ENCODE assay signal across 15 mouse cellular contexts in the genomic region with DNA sequence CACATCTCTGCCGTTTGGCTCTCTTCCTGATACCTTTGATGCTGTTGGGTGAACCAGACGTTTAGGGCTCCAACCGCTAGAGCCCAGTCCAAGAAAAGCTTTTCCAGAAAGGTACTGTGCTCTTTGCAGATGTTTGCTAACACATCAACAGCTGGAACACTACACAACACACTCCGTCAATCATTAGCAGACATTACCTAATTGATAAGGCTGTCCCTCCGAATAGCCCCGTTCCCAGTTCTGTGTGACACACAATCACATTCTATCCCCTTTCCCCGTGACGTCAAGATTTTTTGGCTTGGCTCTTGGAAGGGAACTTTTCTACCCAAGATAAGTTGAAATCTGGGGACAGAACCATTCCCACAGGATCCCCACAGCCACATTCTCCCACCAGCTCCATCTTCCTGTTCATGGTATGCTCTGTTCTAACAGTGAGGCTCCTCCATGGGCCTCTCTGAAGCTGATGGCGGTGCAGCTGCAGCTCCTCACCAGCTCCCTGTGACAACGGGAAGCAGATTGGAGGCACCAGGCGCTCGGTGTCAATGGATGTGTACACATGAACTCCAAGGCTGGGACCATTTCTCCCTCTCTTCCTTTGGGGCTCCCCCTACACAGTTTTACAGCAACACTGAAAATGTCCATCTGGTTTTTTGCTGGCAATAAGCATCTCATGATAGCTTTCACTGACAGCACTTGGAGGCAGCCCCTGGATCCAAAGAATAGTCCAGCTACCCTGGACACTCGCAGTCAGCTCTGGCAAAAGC.
DNase-seq lines count a peak whose midpoint lies in the region; ATAC-seq lines count a peak whose summit lies in the region.
"Had no signal": no experiment of that assay in that cellular context is flagged by ENCODE, and none has a peak within 500 bp of the region (broad histone marks: within the 10 kb centered on the region; RNA-seq: fewer than 3 reads in every experiment).

No protein-coding gene starts in this region.

- DNase-seq in kidney, adult 9 months = no peak
- peak; percentile 99 for DNase-seq in heart, adult 11 months
- DNase-seq in adrenal gland, postnatal 10 days = no peak
- no peak for DNase-seq in right cerebral cortex, postnatal 25 days
- no peak for DNase-seq in spleen, postnatal 14 days (ENCODE audit: low spot score in 2 of 2)
- DNase-seq: cerebellum, adult 11 months; embryo, embryonic 11 days; right cerebral cortex, adult 18-20 months had no signal

- peak overlapping the region; percentile 48; the same call in 1 of the 2 replicates for H3K27ac ChIP-seq in kidney, embryonic 15.5 days
- H3K27ac ChIP-seq in heart, embryonic 15.5 days = peak overlapping the region; percentile 23
- H3K27ac ChIP-seq in lung, embryonic 15.5 days = peak overlapping the region; percentile 65
- H3K27ac ChIP-seq: macrophage; midbrain, embryonic 15.5 days; neural tube, embryonic 12.5 days had no signal

- no peaks in the 10 kb centered on the region for H3K9me3 ChIP-seq in kidney, embryonic 15.5 days (replicated peaks)
- H3K9me3 ChIP-seq in heart, embryonic 15.5 days (replicated peaks) = no peaks in the 10 kb centered on the region
- no peaks in the 10 kb centered on the region for H3K9me3 ChIP-seq in lung, embryonic 15.5 days
- H3K9me3 ChIP-seq: midbrain, embryonic 15.5 days; neural tube, embryonic 12.5 days had no signal

- H3K4me3 ChIP-seq in kidney, embryonic 15.5 days (replicated peaks) = no peak overlapping the region
- H3K4me3 ChIP-seq in heart, embryonic 15.5 days = no peak overlapping the region
- H3K4me3 ChIP-seq in lung, embryonic 15.5 days = no peak overlapping the region
- H3K4me3 ChIP-seq: erythroblast, embryonic 14.5 days; midbrain, embryonic 15.5 days; neural tube, embryonic 12.5 days had no signal

- H3K4me1 ChIP-seq in kidney, embryonic 15.5 days = no peaks in the 10 kb centered on the region
- H3K4me1 ChIP-seq in heart, embryonic 15.5 days (replicated peaks) = peaks cover 12% of the 10 kb centered on the region
- peaks cover 7% of the 10 kb centered on the region; the same call in 1 of the 2 replicates for H3K4me1 ChIP-seq in lung, embryonic 15.5 days
- H3K4me1 ChIP-seq: midbrain, embryonic 15.5 days; neural tube, embryonic 12.5 days had no signal

- H3K36me3 ChIP-seq in kidney, embryonic 15.5 days = no peaks in the 10 kb centered on the region
- no peaks in the 10 kb centered on the region for H3K36me3 ChIP-seq in heart, embryonic 15.5 days
- no peaks in the 10 kb centered on the region for H3K36me3 ChIP-seq in lung, embryonic 15.5 days
- H3K36me3 ChIP-seq: midbrain, embryonic 15.5 days; neural tube, embryonic 12.5 days had no signal

- H3K4me2 ChIP-seq in kidney, embryonic 15.5 days = no peak overlapping the region
- no peak overlapping the region for H3K4me2 ChIP-seq in heart, embryonic 15.5 days
- H3K4me2 ChIP-seq in lung, embryonic 15.5 days = no peak overlapping the region
- H3K4me2 ChIP-seq: midbrain, embryonic 15.5 days; neural tube, embryonic 12.5 days had no signal

- no peaks in the 10 kb centered on the region for H3K27me3 ChIP-seq in kidney, embryonic 15.5 days
- no peaks in the 10 kb centered on the region for H3K27me3 ChIP-seq in heart, embryonic 15.5 days
- H3K27me3 ChIP-seq in lung, embryonic 15.5 days = no peaks in the 10 kb centered on the region
- H3K27me3 ChIP-seq: midbrain, embryonic 15.5 days; neural tube, embryonic 12.5 days had no signal

- no peak overlapping the region for H3K9ac ChIP-seq in kidney, embryonic 15.5 days
- H3K9ac ChIP-seq in heart, embryonic 15.5 days = no peak overlapping the region
- no peak overlapping the region for H3K9ac ChIP-seq in lung, embryonic 15.5 days
- H3K9ac ChIP-seq: midbrain, embryonic 15.5 days; neural tube, embryonic 12.5 days had no signal

- peak; percentile 85 for ATAC-seq in kidney, embryonic 15.5 days (replicated peaks; ENCODE audit: low FRiP score)
- peak; percentile 65 for ATAC-seq in heart, embryonic 15.5 days (replicated peaks; ENCODE audit: insufficient number of reproducible peaks, insufficient read depth, low FRiP score, low read depth)
- ATAC-seq in lung, embryonic 15.5 days (ENCODE audit: borderline replicate concordance, extremely low read depth, low FRiP score, low TSS enrichment) = peak; percentile 96
- ATAC-seq: midbrain, embryonic 15.5 days had no signal

- 59% methylated on average over 13 of the region's 13 CpGs for WGBS in kidney, embryonic 15.5 days
- 48% methylated on average over 13 of the region's 13 CpGs for WGBS in heart, embryonic 15.5 days
- 29% methylated on average over 13 of the region's 13 CpGs for WGBS in lung, embryonic 15.5 days
